Mouse (Mus musculus) megakaryocyte, adult 5-6 weeks (primary cell): ENCODE data around the gene Hs2st1. TPM values are rescaled to one million over a fixed set of nuclear protein-coding genes. Genes with fewer than 3 reads are reported as not detected.

Experiments
- ATAC-seq: 2 replicates; pipeline ENCODE4 v1.8.0; 2016; ENCODE audit warnings: mild to moderate bottlenecking, inconsistent platforms; ENCODE audit not compliant: poor library complexity, severe bottlenecking
- total RNA-seq, 2 experiments: library from RNA; stranded (forward) in 1 of 2; stranded (reverse) in 1 of 2; fragments of 153-499, 151-499 nt in 1 of 2; fragments of 221-1000, 200-1000 nt in 1 of 2; gene quantifications; 2 replicates each; pipeline versions ENCODE4 v1.2.3 to v1.2.4; 2015 to 2017

The Hs2st1 gene
- total RNA-seq, 2 experiments from 2014 or later: 9.8 to 10.5 TPM

DNA sequence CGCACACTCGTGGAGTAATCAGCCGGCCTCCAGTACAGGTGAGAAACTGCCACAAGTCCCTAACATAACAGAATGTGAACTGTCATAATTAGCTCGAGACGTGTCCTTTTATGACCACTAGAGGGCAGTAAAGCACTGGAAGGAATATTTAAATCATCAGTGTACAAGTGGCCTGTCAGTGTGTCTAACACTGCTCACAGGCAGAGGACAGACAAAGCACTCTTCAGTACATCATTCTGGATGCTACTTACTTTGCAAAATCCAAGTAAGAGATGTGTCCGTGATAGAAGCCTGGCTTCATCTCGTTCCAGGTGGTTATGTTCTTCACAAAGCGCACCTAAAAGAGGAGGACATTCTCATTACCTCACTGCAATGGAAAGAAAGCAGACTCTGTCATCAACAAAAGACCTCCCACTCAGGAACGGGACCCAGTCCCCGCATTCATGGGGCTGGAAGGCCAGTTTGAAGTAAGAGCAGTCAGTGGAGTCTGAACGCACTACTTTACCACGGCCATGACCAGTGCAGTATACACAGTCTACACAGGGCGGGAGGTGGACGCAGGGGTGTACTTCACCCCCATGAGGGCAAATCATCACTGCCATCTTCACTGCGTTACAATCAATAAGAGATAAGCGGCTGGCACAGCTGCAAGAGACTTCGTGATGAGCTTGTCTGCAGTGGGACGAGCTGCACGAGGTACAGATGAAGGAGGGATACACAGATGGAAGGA lies 116.1 kb downstream of the Hs2st1 start:
- ATAC-seq: peak; percentile 87

GRCm38 (mm10) chr3:144448977-144449376 lies 121.0 kb downstream of the Hs2st1 start:
- ATAC-seq: no peak

- 0 out of 2 replicates have a peak, but pooled peaks have one; percentile 27 for ATAC-seq
Observed at GRCm38 (mm10) chr3:144447917-144448316, 122.1 kb downstream of the Hs2st1 start.

DNA sequence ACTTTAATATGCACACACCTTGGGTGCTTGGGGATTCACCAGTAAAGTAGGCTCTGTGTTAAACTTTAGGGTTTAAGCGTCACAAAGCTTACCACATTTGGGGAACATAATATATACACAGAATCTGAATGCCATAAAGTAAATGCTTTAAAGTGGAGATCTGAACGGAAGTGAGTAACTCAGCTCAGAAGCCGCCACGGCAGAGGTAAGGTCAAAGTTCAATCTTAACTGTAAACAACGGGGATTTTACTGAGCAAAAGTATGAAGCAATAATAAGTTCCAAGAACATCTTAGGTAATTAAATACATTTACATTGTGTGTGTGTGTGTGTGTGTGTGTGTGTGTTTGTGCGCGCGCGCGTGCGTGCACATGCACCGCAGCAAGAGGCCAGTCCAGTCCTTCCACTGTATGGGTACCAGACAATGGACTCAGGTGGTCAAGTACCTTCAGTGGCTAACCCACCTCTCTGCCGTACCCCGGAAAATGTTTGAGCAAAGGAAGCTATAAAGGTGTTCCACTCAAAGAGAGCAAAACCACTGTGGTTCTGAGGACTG lies 123.8 kb downstream of the Hs2st1 start:
- no peak for ATAC-seq

GRCm38 (mm10) chr3:144437871-144438398 lies 132.0 kb downstream of the Hs2st1 start:
- ATAC-seq: no peak

GRCm38 (mm10) chr3:144436076-144436475 lies 133.9 kb downstream of the Hs2st1 start:
- ATAC-seq: no peak

- ATAC-seq: no peak
Observed at GRCm38 (mm10) chr3:144435281-144435680, 134.7 kb downstream of the Hs2st1 start.

- ATAC-seq: no peak
Observed at GRCm38 (mm10) chr3:144434276-144434675, 135.7 kb downstream of the Hs2st1 start.

DNA sequence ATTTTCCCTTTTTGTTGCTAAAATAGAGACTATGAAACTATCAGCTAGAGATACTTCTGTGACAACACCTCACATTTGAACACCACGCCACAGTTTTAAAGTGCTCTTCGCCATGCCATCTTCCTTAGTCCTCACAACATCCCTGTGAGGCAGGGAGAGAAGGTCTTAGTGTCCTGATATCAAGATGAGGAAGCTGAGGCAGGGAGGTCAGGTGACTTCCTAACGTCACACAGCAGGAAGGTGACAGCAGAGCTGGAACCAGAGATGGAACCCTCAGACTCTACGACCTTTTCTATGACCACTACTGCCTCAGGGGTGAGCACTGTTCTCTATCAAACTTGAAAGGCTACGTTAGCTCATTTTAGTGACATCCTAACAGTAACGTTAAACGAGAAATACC lies 136.9 kb downstream of the Hs2st1 start:
- no peak for ATAC-seq

DNA sequence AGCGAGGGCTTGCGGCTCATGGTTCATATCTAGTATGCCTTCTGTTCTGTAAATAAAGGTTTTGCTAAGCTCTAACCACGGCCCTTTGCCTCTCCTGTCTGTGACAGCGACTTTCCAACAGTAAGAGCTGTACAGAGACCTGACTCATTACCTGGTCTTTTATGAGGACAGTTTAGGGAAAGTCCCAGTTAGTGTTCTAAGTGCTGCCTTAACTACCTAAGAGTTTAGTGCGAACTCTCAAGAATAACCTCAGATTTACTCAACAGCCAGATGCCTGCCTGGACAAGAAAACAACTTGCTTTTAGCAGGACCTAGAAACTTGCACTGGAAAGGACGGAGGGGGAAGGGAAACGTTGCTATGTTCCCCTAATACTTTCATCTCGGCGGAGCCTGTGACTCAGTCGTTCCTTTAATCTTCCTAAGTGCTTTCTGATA lies 137.8 kb downstream of the Hs2st1 start:
- no peak for ATAC-seq

DNA sequence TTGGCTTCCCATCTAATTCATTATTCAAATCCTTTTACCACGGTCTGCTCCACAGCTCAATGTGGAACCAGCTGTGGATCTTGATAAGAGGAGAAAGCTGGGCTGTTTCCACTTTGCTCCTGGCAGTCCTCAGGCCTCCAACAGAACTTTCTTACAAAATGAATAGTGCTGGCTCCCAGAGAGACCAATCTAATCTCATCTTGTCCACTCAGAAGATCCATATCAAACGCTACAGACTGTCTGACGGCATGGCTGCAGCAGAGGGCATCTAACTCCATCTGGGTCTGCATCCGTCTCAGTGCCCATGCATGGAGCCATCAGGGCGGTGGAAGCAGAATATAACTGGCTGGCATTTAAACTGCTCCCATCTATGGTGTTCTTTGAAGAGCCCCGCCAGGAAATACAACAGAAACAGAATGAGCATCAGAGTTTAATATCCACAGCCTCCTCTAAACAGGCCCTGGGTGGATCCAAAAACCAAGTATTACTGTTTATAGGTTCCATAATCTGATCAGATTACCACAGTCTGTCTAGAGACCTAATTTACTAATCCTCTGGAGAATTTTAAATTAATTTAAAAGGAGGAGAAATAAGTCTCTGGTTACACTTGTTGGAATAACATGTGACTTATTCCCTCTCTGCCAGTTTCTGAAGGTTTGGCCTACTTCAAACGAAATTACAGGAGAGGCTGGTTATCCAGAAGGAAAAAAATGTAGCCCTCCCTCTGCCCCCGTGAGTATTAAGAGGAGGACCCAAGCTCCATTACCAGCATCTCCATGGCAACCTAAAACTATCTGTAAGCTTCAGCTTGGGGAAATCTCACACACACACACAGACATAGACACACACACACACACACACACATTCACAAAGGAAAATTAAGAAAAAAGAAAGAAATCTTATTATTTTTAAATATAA lies 141.2 kb downstream of the Hs2st1 start:
- no peak for ATAC-seq

DNA sequence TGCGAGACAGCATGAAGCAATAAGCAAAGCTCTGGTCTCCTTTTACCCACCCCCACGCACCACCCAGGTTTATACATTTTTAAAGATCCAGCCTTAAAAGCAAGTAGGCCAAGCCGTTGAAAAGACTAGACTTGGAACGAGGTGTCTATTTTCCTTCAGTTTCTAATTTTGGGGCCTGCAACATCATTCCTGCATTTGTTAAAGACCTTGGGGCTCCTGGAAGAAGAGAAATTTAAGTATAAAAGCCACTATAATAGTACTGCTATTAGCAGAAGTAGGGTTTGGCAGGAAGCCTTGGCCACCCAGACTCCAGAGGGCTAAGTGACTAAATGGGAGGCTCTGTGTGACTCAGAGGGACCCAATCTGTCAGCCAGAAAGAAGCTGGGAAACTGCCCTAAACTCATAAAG lies 144.9 kb downstream of the Hs2st1 start:
- ATAC-seq: no peak

DNA sequence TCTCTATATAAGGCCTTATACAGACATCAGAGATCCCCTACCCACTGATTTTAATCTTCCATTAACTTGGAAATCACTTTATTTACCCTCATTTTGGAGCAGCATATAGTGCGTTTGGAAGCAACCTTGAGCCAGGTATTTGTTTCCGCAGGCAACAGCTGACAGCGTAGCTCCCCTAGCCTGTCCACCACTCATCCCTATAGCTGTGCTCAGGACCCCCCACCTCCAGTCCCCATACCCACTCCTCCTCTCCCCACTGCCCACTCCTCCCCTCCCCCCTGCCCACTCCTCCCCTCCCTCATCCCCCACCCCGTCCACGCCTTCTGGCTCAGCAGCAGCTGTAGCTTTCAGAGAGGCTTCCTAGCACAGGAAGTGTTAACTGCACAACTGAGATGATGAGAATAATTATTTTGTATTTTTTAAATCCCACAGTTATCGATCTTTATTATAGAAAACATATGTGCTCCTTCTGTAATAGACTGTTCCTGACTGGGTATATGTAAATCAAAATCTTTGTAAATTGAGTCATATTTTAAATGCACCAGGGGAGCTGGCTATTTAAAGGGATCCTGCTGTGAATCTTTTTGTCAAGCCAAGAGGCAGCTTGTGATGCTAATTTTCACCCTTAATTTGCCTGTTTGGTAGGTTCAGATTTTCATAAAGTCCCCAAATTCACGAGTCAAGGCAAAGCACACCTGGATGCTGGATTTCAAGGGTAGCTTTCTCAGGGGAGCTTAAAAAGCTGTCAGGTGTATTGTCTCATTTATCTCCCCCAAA lies 148.4 kb downstream of the Hs2st1 start:
- no peak for ATAC-seq

GRCm38 (mm10) chr3:144413821-144414220 lies 156.2 kb downstream of the Hs2st1 start:
- ATAC-seq: no peak

DNA sequence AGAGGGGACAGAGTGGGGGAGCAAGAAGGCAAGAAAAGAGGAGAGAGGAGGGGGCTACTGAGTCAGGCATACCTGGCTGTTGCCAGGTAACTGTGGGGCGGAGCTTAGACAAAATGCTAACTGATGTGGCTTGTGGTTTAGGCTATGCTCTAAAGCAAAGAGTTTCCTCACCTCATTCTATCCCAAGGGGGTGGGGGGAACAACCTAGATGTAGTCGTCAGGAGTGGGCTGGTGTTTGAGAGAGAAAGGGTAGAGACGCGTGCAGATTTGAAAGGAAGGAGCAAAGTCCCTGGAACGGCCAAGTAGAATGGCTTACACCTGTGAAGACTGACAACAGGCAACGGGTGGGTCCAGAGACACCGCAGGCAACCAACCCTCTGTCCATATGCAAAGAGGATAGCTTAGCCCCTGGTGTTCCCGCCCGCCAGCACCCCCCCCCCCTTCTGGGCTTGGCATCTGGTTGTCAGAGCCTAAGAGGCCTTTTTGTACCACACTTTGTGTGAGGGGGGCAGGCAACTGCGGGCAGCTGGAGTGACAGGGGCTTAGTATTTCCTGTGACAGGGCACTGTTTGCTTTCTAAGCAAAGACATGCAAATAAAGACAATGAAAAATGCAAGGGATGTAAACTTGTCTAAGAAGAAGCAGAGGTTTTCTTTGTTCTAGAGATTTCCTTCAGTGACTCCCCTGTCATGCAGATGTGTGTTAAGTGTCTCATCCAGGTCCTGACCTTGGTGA lies 157.3 kb downstream of the Hs2st1 start:
- ATAC-seq: 0 out of 2 replicates have a peak, but pooled peaks have one; percentile 22

- no peak for ATAC-seq
Observed at GRCm38 (mm10) chr3:144411650-144412278, 158.2 kb downstream of the Hs2st1 start.

- peak; percentile 44 for ATAC-seq
Observed at GRCm38 (mm10) chr3:144411051-144411542, 158.9 kb downstream of the Hs2st1 start.

GRCm38 (mm10) chr3:144408953-144409352 lies 161.0 kb downstream of the Hs2st1 start:
- no peak for ATAC-seq

DNA sequence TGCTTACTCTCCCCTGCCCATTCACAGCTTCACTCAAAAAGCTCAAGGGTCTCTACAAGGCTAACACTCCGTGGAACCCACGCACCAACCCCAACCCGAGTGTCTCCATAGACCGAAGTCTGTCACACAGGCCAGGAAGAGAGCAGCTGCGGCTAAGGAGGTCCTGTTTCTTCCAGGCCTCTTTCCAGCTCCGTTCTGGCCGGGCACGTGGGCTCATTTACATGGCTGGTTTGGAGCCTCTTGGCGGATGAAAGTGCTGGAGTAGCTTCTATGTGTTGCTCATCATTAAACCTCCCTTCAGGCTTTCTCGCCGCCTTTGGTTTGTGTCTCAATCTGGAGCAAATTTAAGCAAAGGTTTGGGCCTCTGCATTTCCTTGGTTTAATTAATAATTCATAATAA lies 164.7 kb downstream of the Hs2st1 start:
- ATAC-seq: no peak
